Mouse (Mus musculus) thymus, adult 2 months (tissue): ENCODE data around the gene Mgat2. TPM values are rescaled to one million over a fixed set of nuclear protein-coding genes. Genes with fewer than 3 reads are reported as not detected.

Experiments used
- DNase-seq: peaks from one replicate; pipeline ENCODE4 v3.0.0; 2021
- H3K27ac ChIP-seq: fragments of 200-500 bp; 2 replicates; pipeline ENCODE4 v1.5.1; 2012; ENCODE audit warnings: low read length, control low read depth; ENCODE audit not compliant: control insufficient read depth, insufficient read depth
- H3K27me3 ChIP-seq: fragments of 200-500 bp; 2 replicates; pipeline ENCODE4 v1.6.1; 2012; ENCODE audit warnings: mild to moderate bottlenecking, low read length, moderate library complexity, mixed read lengths; ENCODE audit not compliant: control insufficient read depth, insufficient read depth
- H3K36me3 ChIP-seq: fragments of 200-500 bp; 2 replicates; pipeline ENCODE4 v1.6.1; 2012; ENCODE audit warnings: mild to moderate bottlenecking, low read length, moderate library complexity; ENCODE audit not compliant: control insufficient read depth, insufficient read depth
- H3K4me1 ChIP-seq: fragments of 200-500 bp; replicated peaks from 2 replicates; pipeline ENCODE4 v1.6.1; 2012; ENCODE audit warnings: low read length; ENCODE audit not compliant: control insufficient read depth, insufficient read depth
- H3K4me3 ChIP-seq: fragments of 200-500 bp; 2 replicates; pipeline ENCODE4 v1.5.1; 2012; ENCODE audit warnings: mild to moderate bottlenecking, low read length, control low read depth, moderate library complexity; ENCODE audit not compliant: control insufficient read depth, insufficient read depth
- CTCF ChIP-seq: fragments of 200-500 bp; IDR thresholded peaks from 2 replicates; pipeline ENCODE4 v1.5.1; 2012; ENCODE audit warnings: mild to moderate bottlenecking, control low read depth, low read length, moderate library complexity, borderline replicate concordance; ENCODE audit not compliant: control insufficient read depth, poor library complexity, insufficient read depth; ENCODE audit errors: extremely low read depth
- POLR2A ChIP-seq: fragments of 200-500 bp; IDR thresholded peaks from 2 replicates; pipeline ENCODE4 v1.6.1; 2012; ENCODE audit warnings: mild to moderate bottlenecking, low read length, control low read depth, moderate library complexity; ENCODE audit not compliant: control insufficient read depth, poor library complexity, insufficient read depth; ENCODE audit errors: extremely low read depth
- WGBS: fragments of 180-500 bp; shearing (Covaris S2); methylation state at CpG from one replicate; pipeline ENCODE4 v1.1.7; 2018; 5-methylcytosine and 5-hydroxymethylcytosine counted together
- polyA plus RNA-seq: library from polyadenylated mRNA; depleted of rRNA; stranded (reverse); fragments of >200 nt; gene quantifications from 2 replicates; pipeline ENCODE4 v1.2.3, GENCODE M21; 2012; rRNA removed

The Mgat2 gene
- 21.5 and 21.8 TPM in 2 replicates for polyA plus RNA-seq

DNA sequence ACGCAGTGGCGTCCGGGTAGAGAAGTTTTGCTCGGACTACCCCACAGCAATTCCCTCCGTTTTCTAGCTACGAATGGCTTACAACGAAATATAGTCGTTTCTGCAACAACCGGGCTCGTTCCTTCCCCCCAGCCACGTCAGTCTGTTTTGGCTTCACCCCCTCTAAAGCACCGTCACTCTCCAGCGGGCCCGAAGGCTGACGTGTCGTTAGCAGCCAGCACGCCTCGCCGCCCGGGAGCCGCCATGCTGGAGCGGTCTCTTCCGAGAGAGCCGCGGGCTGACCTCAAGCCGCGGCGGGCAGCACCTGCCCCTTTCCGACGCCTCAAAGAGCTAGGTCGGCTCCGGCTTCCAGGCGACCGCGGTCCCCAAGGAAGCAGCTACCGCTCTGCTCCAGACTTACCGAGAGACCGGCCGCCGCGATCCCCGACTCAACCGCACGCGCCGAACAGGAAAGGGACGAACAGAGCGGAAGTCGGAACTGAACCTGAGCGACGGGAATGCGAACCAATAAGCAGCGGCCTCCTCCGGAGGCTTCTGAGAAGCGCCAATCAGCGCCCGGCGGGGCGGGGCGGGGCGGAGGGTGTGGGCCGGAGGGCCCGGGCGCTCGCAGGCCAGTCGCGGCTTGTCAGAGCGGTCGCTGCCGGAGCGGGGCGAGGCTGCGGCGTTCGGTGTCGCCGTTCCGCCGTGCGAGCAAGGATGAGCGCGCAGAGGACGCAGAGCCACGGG, at the start of gene Mgat2, which contains the start of gene Rpl36al:
Gene Mgat2 (plus strand): TSS at position 575 of the 726 bp plus-strand sequence.
Gene Rpl36al (minus strand): TSS at position 501 of the 726 bp plus-strand sequence.
- peak; percentile 99 for DNase-seq
- H3K4me3 ChIP-seq: peak within 1 kb of the TSS; percentile 97
- H3K27me3 ChIP-seq: no peaks in the 10 kb centered on the region
- peak within 1 kb of the TSS; percentile 51 for H3K27ac ChIP-seq
- peaks cover 4% of the 10 kb centered on the region for H3K36me3 ChIP-seq
- peaks cover 10% of the 10 kb centered on the region; the same call in 1 of the 2 replicates for H3K4me1 ChIP-seq
- peak; percentile 97 for TF ChIP-seq POLR2A
- peak; percentile 43; the same call in 1 of the 2 replicates for TF ChIP-seq CTCF
- under 1% methylated on average over 84 of the region's 84 CpGs for WGBS

GRCm38 (mm10) chr12:69139201-69139600, 44.8 kb upstream of the Mgat2 start:
- TF ChIP-seq POLR2A (no peak), CTCF (no peak)
- Histone ChIP-seq H3K27me3 (no peaks in the 10 kb centered on the region), H3K4me3 (no peak overlapping the region), H3K27ac (no peak overlapping the region), H3K4me1 (no peaks in the 10 kb centered on the region), H3K36me3 (no peaks in the 10 kb centered on the region)
- no peak for DNase-seq
- WGBS: 91% methylated on average over 3 of the region's 3 CpGs

DNA sequence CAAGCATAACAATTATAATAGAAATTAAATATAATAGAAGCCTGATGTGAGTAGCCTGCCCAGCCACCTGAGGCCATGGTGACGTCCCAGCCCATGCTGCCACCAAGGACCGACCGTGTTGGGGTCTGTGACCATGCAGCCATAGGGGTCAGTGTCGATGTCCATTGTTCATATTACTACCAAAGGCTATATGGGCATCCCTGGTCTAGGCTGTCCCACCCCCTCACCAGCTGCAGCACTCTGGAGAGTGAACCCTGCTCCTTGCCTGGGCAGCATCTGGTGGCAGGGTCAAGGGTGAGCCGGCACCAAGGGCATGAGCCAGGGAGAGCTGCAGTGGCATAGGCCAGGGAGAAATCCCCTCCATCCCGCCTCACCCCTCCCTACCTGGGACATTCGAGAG, 44.1 kb upstream of the Mgat2 start:
- 95% methylated on average over 7 of the region's 7 CpGs for WGBS
- Histone ChIP-seq H3K27ac (no peak overlapping the region), H3K4me3 (no peak overlapping the region), H3K4me1 (no peaks in the 10 kb centered on the region), H3K27me3 (no peaks in the 10 kb centered on the region), H3K36me3 (no peaks in the 10 kb centered on the region)
- DNase-seq: no peak
- no peak for TF ChIP-seq POLR2A
- TF ChIP-seq CTCF: no peak

DNA sequence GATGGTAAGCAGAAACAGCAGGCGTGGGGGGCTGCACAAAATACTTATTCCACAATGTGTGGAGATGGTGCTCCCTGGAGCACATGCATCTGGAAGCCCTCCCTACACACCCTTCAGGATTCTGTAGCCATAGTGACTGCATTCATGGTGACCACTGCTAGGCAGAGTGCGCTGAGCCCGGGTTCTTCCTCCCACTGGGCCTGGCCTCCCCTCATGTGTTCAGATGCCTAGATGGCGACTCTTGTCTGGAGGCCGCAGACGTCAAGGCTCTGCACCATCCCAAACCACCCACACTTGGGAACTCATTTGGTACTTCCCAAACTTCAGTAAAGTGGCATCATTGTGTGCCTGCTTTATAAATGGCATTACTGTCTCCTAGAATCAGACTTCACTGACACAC, 40.5 kb upstream of the Mgat2 start:
- no peak overlapping the region for H3K27ac ChIP-seq
- no peaks in the 10 kb centered on the region for H3K4me1 ChIP-seq
- WGBS: 93% methylated on average over 6 of the region's 6 CpGs
- no peak for DNase-seq
- TF ChIP-seq POLR2A: no peak
- TF ChIP-seq CTCF: no peak
- no peak overlapping the region for H3K4me3 ChIP-seq
- H3K36me3 ChIP-seq: no peaks in the 10 kb centered on the region
- H3K27me3 ChIP-seq: no peaks in the 10 kb centered on the region

DNA sequence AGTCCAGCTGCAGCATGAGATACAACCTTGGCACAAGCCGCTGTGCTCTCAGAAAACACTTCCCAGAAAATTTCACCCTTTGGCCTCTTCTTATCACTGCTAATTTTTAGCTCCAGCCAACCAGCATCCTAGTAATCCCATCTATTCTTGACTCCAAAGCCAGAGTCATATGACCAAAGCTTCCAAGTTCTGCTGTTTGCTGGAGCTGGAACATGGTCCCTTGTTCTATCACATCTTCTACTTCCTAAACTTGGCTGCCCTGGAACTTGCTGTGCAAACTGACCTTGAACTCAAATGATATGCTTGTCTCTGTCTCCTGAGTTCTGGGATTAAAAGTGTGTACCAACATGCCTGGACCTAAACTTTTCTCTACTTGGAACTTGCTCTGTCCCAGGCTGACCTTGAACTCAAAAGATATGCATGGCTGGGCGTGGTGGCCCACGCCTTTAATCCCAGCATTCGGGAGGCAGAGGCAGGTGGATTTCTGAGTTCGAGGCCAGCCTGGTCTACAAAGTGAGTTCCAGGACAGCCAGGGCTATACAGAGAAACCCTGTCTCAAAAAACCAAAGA, 36.7 kb upstream of the Mgat2 start:
- H3K36me3 ChIP-seq: no peaks in the 10 kb centered on the region
- TF ChIP-seq CTCF (no peak), POLR2A (no peak)

GRCm38 (mm10) chr12:69150049-69150448, 33.9 kb upstream of the Mgat2 start:
- DNase-seq: no peak
- Histone ChIP-seq H3K36me3 (no peaks in the 10 kb centered on the region), H3K4me1 (no peaks in the 10 kb centered on the region), H3K4me3 (no peak overlapping the region), H3K27me3 (no peaks in the 10 kb centered on the region), H3K27ac (no peak overlapping the region)
- WGBS: 93% methylated on average over 13 of the region's 13 CpGs
- TF ChIP-seq CTCF (no peak), POLR2A (no peak)

More for the DNA sequence above, 36.7 kb upstream of the Mgat2 start:
- no peak overlapping the region for H3K4me3 ChIP-seq
- no peaks in the 10 kb centered on the region for H3K4me1 ChIP-seq
- H3K27ac ChIP-seq: no peak overlapping the region
- no peaks in the 10 kb centered on the region for H3K27me3 ChIP-seq
- DNase-seq: no peak
- WGBS: 97% methylated on average over 5 of the region's 5 CpGs
